Mouse (Mus musculus) megakaryocyte, adult 5-6 weeks (primary cell): Measurements from ENCODE around the gene Dgkd. TPM values are rescaled to one million over a fixed set of nuclear protein-coding genes. Genes with fewer than 3 reads are reported as not detected.

Experiments
- ATAC-seq: 2 replicates; pipeline ENCODE4 v1.8.0; 2016; ENCODE audit warnings: mild to moderate bottlenecking, inconsistent platforms; ENCODE audit not compliant: poor library complexity, severe bottlenecking
- total RNA-seq, 2 experiments: library from RNA; stranded (forward) in 1 of 2; stranded (reverse) in 1 of 2; fragments of 153-499, 151-499 nt in 1 of 2; fragments of 221-1000, 200-1000 nt in 1 of 2; gene quantifications; 2 replicates each; pipeline versions ENCODE4 v1.2.3 to v1.2.4; 2015 to 2017

Dgkd gene
- total RNA-seq, 2 experiments from 2014 or later: 52.2 to 59.7 TPM

DNA sequence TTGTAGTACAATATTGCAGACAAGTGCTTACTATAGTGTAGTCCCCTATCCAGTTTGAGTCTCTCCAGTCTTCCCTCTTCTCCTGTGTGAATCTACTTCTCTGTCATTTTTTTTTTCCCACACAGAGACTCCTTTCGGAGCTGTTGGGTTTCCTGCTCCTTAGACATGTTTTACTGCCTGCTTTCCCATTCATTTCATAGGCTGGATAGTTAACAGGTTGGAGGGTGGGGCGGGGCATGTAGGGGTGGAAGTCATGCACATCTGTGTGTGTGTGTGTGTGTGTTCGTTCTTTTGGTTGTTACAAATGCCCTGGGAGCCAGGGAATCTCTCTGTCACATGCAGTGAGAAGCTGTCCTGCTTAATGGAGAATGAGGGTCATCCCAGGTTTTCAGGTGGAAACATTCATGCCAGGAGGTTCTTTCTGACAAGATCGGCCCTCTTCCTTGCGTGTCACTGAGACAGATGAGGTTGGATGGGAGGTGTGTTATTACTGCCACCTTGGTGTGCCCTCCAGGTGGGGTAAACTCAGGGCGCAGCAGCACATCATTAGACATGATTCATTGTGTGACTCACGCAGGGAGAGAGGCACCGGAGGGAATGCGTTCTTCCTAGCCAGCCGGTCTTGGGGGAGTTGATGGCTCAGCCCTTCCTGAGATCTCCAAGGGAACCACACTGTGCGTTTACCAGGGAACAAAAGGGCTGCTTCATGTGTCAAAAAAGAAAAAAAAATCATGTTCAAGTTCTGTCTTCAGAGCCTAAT lies 4.7 kb upstream of the Dgkd start:
- ATAC-seq: no peak

- ATAC-seq: peak; percentile 59
These were observed 3.8 kb upstream of the Dgkd start for GRCm38 (mm10) chr1:87849278-87849677.

DNA sequence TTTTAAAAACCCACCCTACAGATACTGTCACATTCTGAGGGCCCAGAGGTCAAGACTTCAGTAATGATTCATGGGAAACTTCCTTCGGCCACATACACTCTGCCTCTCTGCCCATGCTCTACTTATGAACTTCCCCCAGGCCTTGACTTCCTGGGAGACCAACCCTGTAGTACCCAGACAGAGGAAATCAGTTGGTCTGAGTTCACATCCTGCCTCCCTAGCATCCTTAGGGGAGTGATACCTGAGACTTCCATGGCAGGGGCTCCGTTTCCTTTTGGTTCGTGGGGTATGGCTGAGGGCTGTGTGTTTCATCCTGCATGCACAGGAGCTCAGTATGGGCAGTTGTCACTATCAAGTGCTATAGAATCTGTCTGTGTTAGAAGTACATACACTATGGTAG lies 1.7 kb upstream of the Dgkd start:
- no peak for ATAC-seq

GRCm38 (mm10) chr1:87852081-87852790 lies 851 bp upstream of the Dgkd start:
- no peak for ATAC-seq

GRCm38 (mm10) chr1:87853601-87854361 lies 694 bp downstream of the Dgkd start:
- ATAC-seq: no peak

DNA sequence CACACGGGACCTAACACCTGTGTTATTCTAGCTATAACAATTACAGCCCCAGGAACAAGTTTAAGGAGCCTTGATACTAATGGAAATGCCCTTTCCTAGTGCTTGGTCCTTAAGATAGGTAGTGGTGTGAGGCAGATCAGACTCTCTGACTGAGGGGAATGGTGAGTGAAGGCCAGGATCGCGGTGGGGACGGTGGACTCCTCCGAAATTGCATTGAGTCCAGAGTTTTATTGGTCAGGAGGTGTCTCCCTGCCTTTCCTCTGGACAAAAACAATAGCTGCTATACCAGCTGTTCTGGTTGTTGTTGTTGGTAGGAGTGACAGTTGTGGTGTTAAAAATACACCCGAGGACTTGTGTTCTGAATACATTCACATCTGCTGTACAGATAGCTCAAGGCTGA lies 1.3 kb downstream of the Dgkd start:
- ATAC-seq: no peak

DNA sequence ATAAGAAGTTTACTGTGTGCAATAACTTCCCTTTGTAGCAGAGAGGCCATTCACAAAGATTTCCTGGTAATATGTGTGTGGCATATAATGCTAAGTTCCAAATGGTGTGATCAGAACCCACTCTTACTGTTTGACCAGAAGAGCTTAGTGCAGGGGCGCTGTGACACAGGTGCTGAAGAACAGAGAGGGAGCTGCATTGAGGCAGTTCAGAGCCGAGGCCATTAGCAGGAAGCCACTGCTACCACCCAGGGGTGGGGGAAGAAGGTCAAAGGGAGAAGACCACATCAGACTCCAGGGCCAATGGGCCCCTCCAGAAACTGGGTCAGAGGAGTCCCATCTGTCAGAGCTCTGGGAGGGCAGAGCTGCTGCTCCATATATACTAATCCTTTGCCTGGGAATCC lies 1.8 kb downstream of the Dgkd start:
- peak; percentile 23 for ATAC-seq

- ATAC-seq: no peak
These were observed 2.4 kb downstream of the Dgkd start for GRCm38 (mm10) chr1:87855522-87855921.

DNA sequence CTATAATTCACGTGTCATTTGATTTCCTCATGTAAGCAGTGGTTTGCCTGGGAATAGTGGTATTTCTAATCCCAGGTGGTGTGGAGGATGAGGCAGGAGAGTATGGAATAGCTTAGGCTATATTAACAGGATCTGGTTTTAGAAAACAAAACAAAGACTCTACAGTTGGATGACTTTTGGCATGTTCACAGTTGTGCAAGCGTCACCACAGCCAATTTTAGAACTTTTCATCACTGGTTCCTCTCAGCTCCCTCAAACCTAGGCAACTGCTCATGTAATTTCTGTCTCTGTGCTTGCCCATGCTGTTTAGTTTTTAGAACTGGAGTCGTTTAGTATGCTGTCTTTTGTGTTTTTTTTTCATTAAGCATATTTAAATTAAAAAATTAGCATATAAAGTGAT lies 3.7 kb downstream of the Dgkd start:
- peak; percentile 20 for ATAC-seq

GRCm38 (mm10) chr1:87858031-87858430 lies 4.9 kb downstream of the Dgkd start:
- 0 out of 2 replicates have a peak, but pooled peaks have one; percentile 10 for ATAC-seq

DNA sequence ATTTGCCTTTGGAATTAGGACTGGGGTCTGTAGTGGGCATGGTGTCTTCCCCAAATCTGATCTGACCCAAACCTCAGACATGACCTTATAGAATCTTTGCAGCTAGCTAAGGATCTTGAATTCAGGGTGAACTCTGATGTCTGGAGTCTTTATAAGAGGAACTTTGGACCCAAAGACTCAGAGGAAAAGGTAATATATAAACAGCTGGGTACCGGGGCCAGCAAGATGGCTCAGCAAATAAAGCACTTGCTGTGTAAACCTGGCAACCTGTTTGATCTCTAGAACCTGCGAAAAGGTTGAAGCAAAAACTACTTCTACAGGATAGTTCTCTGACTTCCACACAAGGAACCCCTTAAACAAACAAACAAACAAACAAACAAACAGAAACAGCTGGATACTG lies 5.4 kb downstream of the Dgkd start:
- ATAC-seq: no peak

- no peak for ATAC-seq
These were observed 10.5 kb downstream of the Dgkd start for GRCm38 (mm10) chr1:87863602-87864001.

- ATAC-seq: no peak
These were observed 11.8 kb downstream of the Dgkd start for GRCm38 (mm10) chr1:87864889-87865288.

- no peak for ATAC-seq
These were observed 13.6 kb downstream of the Dgkd start for GRCm38 (mm10) chr1:87866672-87867071.

- no peak for ATAC-seq
These were observed 18.5 kb downstream of the Dgkd start for GRCm38 (mm10) chr1:87871546-87871945.

DNA sequence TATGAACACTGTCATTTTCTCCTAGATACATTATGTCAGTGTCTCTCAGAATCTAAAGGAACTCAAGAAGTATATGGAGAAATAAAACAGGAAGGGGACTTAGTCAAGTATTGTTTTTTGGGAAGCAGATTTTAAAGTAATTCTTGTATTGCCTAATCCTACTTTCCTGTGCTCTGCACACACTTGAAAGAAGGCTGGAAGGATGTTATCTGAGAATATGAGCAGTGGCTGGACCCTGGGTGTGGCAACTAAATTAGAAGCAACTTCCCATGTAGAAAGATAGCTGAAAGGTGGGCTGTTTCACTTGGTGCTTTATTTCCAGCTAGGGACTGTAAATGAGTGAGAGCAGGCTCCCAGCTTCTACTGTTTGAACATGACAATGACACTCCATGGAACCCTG lies 20.0 kb downstream of the Dgkd start:
- peak; percentile 77 for ATAC-seq

- 0 out of 2 replicates have a peak, but pooled peaks have one; percentile 6 for ATAC-seq
These were observed 23.0 kb downstream of the Dgkd start for GRCm38 (mm10) chr1:87876065-87876464.

DNA sequence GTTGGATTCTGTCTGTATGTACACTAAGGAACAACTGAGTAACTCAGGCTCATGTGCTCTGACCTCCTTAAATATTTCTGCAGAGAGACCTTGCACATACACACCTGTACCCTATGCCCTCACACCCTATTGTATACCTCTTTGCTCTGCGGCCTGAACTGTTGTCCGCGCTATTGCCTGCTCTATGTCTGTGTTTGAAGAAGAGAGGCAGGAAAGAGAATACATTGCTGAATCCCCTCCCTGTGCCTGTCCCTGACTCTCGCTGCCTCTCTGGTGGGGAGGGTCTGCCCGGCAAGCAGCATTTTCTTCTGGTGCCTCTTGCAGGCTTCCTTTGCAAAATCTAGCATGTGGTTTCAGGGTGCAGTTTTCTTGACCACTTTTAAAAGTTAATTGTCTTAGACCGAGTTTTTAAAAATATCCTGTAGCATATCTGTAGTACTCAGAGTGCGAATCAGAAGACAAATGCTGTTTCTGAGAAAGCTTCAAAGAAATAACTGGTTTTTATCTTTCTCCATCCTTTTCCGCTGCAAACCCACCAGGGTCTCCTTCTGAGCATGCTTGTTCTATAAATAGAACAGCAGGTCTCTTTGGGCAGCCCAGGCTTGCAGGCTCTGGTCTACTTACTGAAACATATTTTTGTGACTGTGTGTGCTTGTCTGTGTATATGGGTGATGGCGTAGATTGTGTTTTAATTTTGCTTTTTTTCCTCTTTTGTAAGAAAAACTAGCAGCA lies 24.6 kb downstream of the Dgkd start:
- ATAC-seq: no peak

GRCm38 (mm10) chr1:87879034-87879433 lies 25.9 kb downstream of the Dgkd start:
- no peak for ATAC-seq

- no peak for ATAC-seq
These were observed 26.6 kb downstream of the Dgkd start for GRCm38 (mm10) chr1:87879494-87880325.
